Mouse (Mus musculus) intestine, postnatal 0 days (tissue): Measurements from ENCODE around the gene Zfp791. TPM values are rescaled to one million over a fixed set of nuclear protein-coding genes. Genes with fewer than 3 reads are reported as not detected.
A peak's percentile ranks its signal among the peaks of the same experiment; 100 is the strongest.

Experiments used
- ATAC-seq: fragments of 200-750 bp; cut with Nextera tagmentation; 2 replicates; pipeline ENCODE4 v1.8.0; 2017; ENCODE audit warnings: mild to moderate bottlenecking, moderate TSS enrichment, moderate library complexity
- H3K27ac ChIP-seq: fragments of 300-500 bp; sonication (generic); 2 replicates; pipeline ENCODE4 v1.5.1; 2014; ENCODE audit warnings: mild to moderate bottlenecking, low read depth, low read length, moderate library complexity
- H3K27me3 ChIP-seq: fragments of 300-500 bp; sonication (generic); replicated peaks from 2 replicates; pipeline ENCODE4 v1.6.1; 2014; ENCODE audit warnings: low read length, mixed read lengths; ENCODE audit not compliant: control insufficient read depth, insufficient read depth
- H3K36me3 ChIP-seq: fragments of 300-500 bp; sonication (generic); 2 replicates; pipeline ENCODE4 v1.6.1; 2014; ENCODE audit warnings: mild to moderate bottlenecking, moderate library complexity; ENCODE audit not compliant: control insufficient read depth, insufficient read depth
- H3K4me1 ChIP-seq: fragments of 300-500 bp; sonication (generic); replicated peaks from 2 replicates; pipeline ENCODE4 v1.6.1; 2014; ENCODE audit warnings: antibody characterized with exemption, low read length, mixed read lengths; ENCODE audit not compliant: control insufficient read depth, insufficient read depth
- H3K4me2 ChIP-seq: fragments of 300-500 bp; sonication (generic); replicated peaks from 2 replicates; pipeline ENCODE4 v1.6.1; 2014; ENCODE audit warnings: low read depth, mild to moderate bottlenecking, moderate library complexity
- H3K4me3 ChIP-seq: fragments of 300-500 bp; sonication (generic); 2 replicates; pipeline ENCODE4 v1.5.1; 2014; ENCODE audit warnings: low read depth, low read length
- H3K9ac ChIP-seq: fragments of 300-500 bp; sonication (generic); 2 replicates; pipeline ENCODE4 v1.6.1; 2014; ENCODE audit warnings: mild to moderate bottlenecking, low read depth, low read length
- H3K9me3 ChIP-seq: fragments of 300-500 bp; sonication (generic); 2 replicates; pipeline ENCODE4 v1.6.1; 2016; ENCODE audit warnings: mixed run types; ENCODE audit not compliant: control insufficient read depth
- CTCF ChIP-seq: sonication (generic); IDR thresholded peaks from 2 replicates; pipeline ENCODE4 v1.5.1; 2016; ENCODE audit warnings: low read depth, mild to moderate bottlenecking, control low read depth, antibody characterized with exemption, moderate library complexity
- WGBS: fragments of 180-500 bp; shearing (Covaris S2); extraction: QIAGEN DNeasy Blood & Tissue Kit; methylation state at CpG from one replicate; pipeline ENCODE4 v1.1.7; 2014; 5-methylcytosine and 5-hydroxymethylcytosine counted together
- polyA plus RNA-seq: library from polyadenylated mRNA; unstranded; fragments of >200 nt; fragmentation: Nextera tagmentation; extraction: Ambion mirVana; gene quantifications from 2 replicates; pipeline ENCODE4 v1.2.1, GENCODE M21; 2015

Gene Zfp791
- polyA plus RNA-seq, 1 experiment from 2014 or later = 1.4 TPM

DNA sequence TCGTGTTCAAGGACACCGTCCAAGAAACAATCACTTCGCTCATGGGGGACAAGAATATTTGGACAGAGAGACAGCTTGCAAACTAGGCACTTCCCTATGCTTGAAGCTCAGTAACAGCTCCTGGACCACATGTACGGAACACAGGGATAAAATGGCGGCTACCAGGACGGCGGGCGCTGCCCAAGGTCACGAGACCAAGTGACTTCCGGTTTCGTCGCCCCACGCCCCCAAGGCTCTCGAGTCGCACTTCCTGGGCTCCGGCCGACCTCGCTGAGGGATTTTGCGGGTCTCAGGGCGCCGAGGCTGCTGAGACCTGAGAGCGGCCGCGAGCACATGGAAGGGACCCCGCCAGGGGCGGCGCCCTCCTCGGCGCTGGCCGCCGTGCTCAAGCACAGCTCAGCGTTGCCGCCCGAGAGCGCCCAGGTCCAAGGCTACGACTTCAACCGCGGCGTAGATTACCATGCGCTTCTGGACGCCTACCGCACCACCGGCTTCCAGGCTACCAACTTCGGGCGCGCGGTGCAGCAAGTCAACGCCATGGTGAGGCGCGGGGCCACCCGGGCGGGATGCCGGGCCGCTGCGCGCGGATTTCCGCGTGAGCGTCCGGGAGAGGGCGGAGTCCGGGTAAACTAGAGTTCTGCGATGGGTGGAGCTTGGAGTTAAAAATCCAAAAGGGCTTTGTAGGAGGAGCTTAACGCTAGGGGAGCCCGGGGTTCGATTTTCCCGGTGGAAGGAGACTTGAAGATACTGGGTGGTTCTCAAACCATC, 51.2 kb downstream of the Zfp791 start, which contains the start of gene Dhps:
Dhps (plus strand) TSS at position 244 of the 768 bp plus-strand sequence.
- ATAC-seq = peak; percentile 87
- peak; percentile 40 for TF ChIP-seq CTCF
- Histone ChIP-seq H3K4me3 (peak within 1 kb of the TSS; percentile 76), H3K4me2 (peak within 1 kb of the TSS; percentile 73), H3K36me3 (peaks cover 44% of the 10 kb centered on the region), H3K27me3 (no peaks in the 10 kb centered on the region), H3K9me3 (no peaks in the 10 kb centered on the region), H3K4me1 (0 out of 2 replicates have a peak, but pooled peaks cover 2% of the 10 kb centered on the region), H3K27ac (peak within 1 kb of the TSS; percentile 95), H3K9ac (peak within 1 kb of the TSS; percentile 84)
- WGBS = under 1% methylated on average over 68 of the region's 68 CpGs

DNA sequence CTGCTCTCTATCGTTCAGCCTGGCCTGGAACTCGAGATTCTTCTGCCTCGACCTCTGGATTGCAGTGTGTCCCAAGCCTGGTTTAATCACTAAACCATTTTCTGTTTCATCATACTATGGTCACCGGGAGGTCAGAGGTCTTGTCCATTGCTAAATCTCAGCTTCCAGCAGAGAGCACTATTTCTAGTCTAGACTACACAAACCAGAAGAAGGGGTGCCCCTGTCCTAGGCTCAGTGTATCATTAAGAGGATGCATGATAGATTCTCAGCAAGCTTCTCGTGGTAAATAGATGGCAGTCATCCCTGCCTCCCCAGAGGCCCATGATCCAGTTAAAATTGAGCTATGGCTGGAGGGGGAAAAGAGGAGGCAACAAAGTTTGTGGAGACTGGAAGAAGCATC, 51.9 kb downstream of the Zfp791 start:
- H3K27ac ChIP-seq = peak overlapping the region; percentile 95; the same call in 1 of the 2 replicates
- H3K27me3 ChIP-seq = no peaks in the 10 kb centered on the region
- no peak for ATAC-seq
- peak overlapping the region; percentile 76 for H3K4me3 ChIP-seq
- H3K4me1 ChIP-seq = 0 out of 2 replicates have a peak, but pooled peaks cover 2% of the 10 kb centered on the region
- H3K9ac ChIP-seq = peak overlapping the region; percentile 84; the same call in 1 of the 2 replicates
- no peaks in the 10 kb centered on the region for H3K9me3 ChIP-seq
- peak overlapping the region; percentile 73 for H3K4me2 ChIP-seq
- peaks cover 44% of the 10 kb centered on the region for H3K36me3 ChIP-seq
- TF ChIP-seq CTCF = 0 out of 2 replicates have a peak, but pooled peaks have one; percentile 29
- 63% methylated on average over 5 of the region's 5 CpGs for WGBS

- no peak for ATAC-seq
- Histone ChIP-seq H3K4me3 (no peak within 1 kb of the TSS), H3K9ac (no peak within 1 kb of the TSS), H3K36me3 (peaks cover 23% of the 10 kb centered on the region; the same call in 1 of the 2 replicates), H3K9me3 (no peaks in the 10 kb centered on the region), H3K4me2 (no peak within 1 kb of the TSS), H3K27me3 (no peaks in the 10 kb centered on the region), H3K27ac (no peak within 1 kb of the TSS), H3K4me1 (0 out of 2 replicates have a peak, but pooled peaks cover 6% of the 10 kb centered on the region)
- TF ChIP-seq CTCF = no peak
These were observed 54.9 kb downstream of the Zfp791 start, which contains the start of gene Gm5741 for GRCm38 (mm10) chr8:85067982-85068381. TSS of gene Gm5741 (minus strand) at chr8:85067982.

DNA sequence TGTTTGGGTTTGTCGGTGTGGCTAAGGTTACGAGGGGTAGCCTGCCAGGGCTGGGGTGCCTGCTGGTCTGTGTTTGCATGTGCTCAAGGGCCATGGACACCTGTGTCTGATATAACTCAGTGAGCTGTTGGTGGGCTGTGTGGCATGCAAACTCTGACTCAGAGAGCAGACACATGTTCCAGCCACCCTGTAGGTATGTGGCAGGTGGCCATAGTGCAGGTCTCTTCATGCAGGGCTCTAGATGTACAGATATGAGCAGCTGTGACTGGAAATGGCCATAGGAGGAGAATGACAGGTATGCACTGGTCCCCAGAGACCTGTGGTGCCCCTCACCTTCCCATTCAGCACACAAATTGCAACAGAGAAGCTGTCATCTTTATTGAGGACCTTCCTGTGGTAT, 55.7 kb downstream of the Zfp791 start:
- Histone ChIP-seq H3K9me3 (no peaks in the 10 kb centered on the region), H3K27ac (no peak overlapping the region), H3K4me2 (no peak overlapping the region), H3K4me1 (0 out of 2 replicates have a peak, but pooled peaks cover 6% of the 10 kb centered on the region), H3K36me3 (peaks cover 23% of the 10 kb centered on the region; the same call in 1 of the 2 replicates), H3K27me3 (no peaks in the 10 kb centered on the region), H3K4me3 (no peak overlapping the region), H3K9ac (no peak overlapping the region)
- no peak for ATAC-seq
- WGBS = 85% methylated on average over 2 of the region's 2 CpGs
- TF ChIP-seq CTCF = no peak

DNA sequence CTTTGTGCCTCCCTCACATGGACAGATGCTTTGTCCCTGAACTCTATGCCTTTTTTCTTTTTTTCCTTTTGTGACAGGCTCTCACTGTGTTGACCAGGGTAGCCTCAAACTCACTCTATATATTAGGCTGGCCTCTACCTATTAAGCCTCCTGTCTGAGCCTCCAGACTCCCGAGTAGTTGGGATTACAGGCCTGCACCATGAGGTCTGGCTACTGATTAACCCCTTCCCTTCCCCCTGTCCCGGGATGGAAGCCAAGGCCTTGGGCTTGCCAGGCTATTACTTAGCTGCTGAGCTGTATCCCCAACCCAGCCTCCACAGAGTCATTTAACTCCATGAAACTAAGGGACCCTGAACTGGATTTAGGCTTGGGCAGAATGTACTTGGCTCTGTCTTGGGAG, 57.7 kb downstream of the Zfp791 start:
- Histone ChIP-seq H3K4me1 (0 out of 2 replicates have a peak, but pooled peaks cover 10% of the 10 kb centered on the region), H3K9ac (no peak overlapping the region), H3K4me3 (no peak overlapping the region), H3K27me3 (no peaks in the 10 kb centered on the region), H3K36me3 (peaks cover 23% of the 10 kb centered on the region; the same call in 1 of the 2 replicates), H3K9me3 (no peaks in the 10 kb centered on the region), H3K27ac (peak overlapping the region; percentile 78), H3K4me2 (0 out of 2 replicates have a peak overlapping the region, but pooled peaks have one; percentile 9)
- 19% methylated on average over 2 of the region's 2 CpGs for WGBS
- TF ChIP-seq CTCF = no peak
- peak; percentile 50 for ATAC-seq

GRCm38 (mm10) chr8:85062603-85063002, 60.3 kb downstream of the Zfp791 start:
- no peak for ATAC-seq
- 0 out of 2 replicates have a peak, but pooled peaks cover 10% of the 10 kb centered on the region for H3K4me1 ChIP-seq
- no peak overlapping the region for H3K4me3 ChIP-seq
- no peaks in the 10 kb centered on the region for H3K27me3 ChIP-seq
- 96% methylated on average over 4 of the region's 4 CpGs for WGBS
- H3K36me3 ChIP-seq = peaks cover 19% of the 10 kb centered on the region; the same call in 1 of the 2 replicates
- no peak for TF ChIP-seq CTCF
- no peak overlapping the region for H3K9ac ChIP-seq
- H3K27ac ChIP-seq = no peak overlapping the region
- no peaks in the 10 kb centered on the region for H3K9me3 ChIP-seq
- no peak overlapping the region for H3K4me2 ChIP-seq
